Mouse (Mus musculus) left cerebral cortex, postnatal 14 days (tissue): ENCODE measurements around the gene Ube4a. TPM values are rescaled to one million over a fixed set of nuclear protein-coding genes. Genes with fewer than 3 reads are reported as not detected.
"Not testable (repeated sequence)": the region's sequence is repeated elsewhere in the genome, so short reads cannot be mapped to it uniquely, and the experiment has no call there.

Experiments used
- DNase-seq, 2 experiments: peaks; one replicate each; pipeline ENCODE4 v3.0.0; 2021 to 2022; ENCODE audit warnings: low spot score in 2 of 2, mixed read lengths in 1 of 2
- intact Hi-C: fragments of 180-260 bp; cut with DNase I; formaldehyde crosslinking; loops from one replicate; pipeline ENCODE4 v1.15.1; 2025
- total RNA-seq, 2 experiments: library from RNA; stranded (reverse); gene quantifications; 2 replicates each; pipeline ENCODE4 v1.2.3; 2021

The Ube4a gene
- total RNA-seq, 2 experiments from 2014 or later, result 77.6 to 79.8 TPM

- no peak for DNase-seq
- intact Hi-C loops, result no loop called here
Measured at GRCm38 (mm10) chr9:44982531-44982930, 17.1 kb upstream of the Ube4a start.

GRCm38 (mm10) chr9:44982081-44982480 is 16.7 kb upstream of the Ube4a start:
- intact Hi-C loops, result no loop called here

GRCm38 (mm10) chr9:44981676-44982075 is 16.3 kb upstream of the Ube4a start, which contains the start of gene Cd3d:
Gene Cd3d (plus strand): TSS chr9:44981786.
- intact Hi-C loops, result no loop called here
- no peak for DNase-seq

More at GRCm38 (mm10) chr9:44982081-44982480, 16.7 kb upstream of the Ube4a start:
- DNase-seq, result no peak

DNA sequence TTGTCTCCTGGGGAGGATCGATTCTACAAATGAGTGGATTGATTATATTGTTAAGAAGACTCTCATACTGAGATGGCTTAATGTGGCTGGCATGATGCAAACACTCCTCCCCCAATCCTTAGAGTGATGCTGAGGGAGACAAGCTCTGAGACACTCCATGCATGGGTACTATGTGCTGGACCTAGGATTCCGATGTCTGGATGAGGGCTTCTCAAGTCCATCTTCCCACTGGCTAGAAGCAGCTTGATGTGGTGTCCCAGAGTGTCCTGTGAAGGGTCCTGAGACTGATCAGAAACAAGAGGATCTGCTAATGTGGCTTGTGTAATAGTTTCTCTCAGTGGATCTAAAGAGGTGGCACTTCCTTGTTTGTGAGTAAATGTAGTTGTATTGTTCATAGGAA is 15.7 kb upstream of the Ube4a start:
- intact Hi-C loops, result no loop called here
- DNase-seq, result no peak

- intact Hi-C loops, result no loop called here
- DNase-seq, result no peak
Measured at GRCm38 (mm10) chr9:44980242-44980641, 14.8 kb upstream of the Ube4a start, which contains the start of gene Cd3g. Gene Cd3g (minus strand): TSS chr9:44980431.

GRCm38 (mm10) chr9:44979806-44980205 is 14.4 kb upstream of the Ube4a start:
- no peak for DNase-seq
- intact Hi-C loops, result no loop called here

DNA sequence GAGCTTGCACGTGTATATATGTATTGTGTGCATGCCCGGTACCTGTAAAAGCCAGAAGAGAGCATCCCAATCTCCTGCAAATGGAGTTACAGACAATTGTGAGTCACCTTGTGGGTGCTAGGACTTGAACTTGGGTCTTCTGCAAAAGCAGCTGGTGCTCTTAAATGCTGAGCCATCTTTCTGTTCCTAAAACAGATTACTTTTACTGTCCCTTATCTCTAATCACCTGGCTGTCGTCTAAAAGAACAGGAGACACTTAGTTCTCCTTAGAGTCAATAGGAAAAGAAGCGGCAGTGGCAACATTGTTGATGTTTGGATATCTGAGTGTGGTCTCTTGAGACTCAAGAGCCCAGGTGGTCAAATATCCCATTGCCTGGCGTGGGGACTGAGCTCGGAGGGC is 12.4 kb upstream of the Ube4a start:
- no peak for DNase-seq
- intact Hi-C loops, result no loop called here

DNA sequence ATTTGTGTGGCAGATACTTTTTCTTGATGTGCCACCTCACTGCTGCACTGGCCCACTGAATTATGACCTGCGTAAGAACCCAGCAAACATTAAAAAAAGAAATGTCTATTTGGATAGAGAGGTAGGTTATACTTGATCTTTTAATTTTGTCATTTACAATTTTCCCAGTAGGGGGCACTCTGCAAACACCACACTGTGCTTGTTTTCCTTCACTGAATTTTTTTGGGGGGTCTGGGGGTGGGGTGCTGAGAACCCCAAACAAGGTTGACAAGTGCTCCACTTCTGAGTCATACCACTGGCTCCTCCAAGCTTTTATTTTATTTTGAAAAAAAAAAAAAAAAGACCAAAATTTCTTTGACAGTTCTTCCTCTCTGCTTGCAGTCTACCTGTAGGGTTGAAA is 4.0 kb upstream of the Ube4a start:
- intact Hi-C loops, result loop anchor here (5.0 kb wide), 2 partner anchors 88 to 178 kb away; partner anchors contain the start of gene Mpzl3

GRCm38 (mm10) chr9:44967763-44968162 is 2.4 kb upstream of the Ube4a start:
- intact Hi-C loops, result loop anchor here (5.0 kb wide), 2 partner anchors 90 to 180 kb away; partner anchors contain the start of gene Mpzl3
- DNase-seq, result not testable (repeated sequence)

More for the DNA sequence above, 4.0 kb upstream of the Ube4a start:
- no peak for DNase-seq

- peak; percentile 56 to 60 for DNase-seq
- intact Hi-C loops, result loop anchor here (5.0 kb wide), 2 partner anchors 90 to 180 kb away; partner anchors contain the start of gene Mpzl3
Measured at GRCm38 (mm10) chr9:44966815-44967242, 1.4 kb upstream of the Ube4a start.

GRCm38 (mm10) chr9:44965833-44966466 is 550 bp upstream of the Ube4a start:
- intact Hi-C loops, result loop anchor here (5.0 kb wide), 2 partner anchors 91 to 181 kb away; partner anchors contain the start of gene Mpzl3

DNA sequence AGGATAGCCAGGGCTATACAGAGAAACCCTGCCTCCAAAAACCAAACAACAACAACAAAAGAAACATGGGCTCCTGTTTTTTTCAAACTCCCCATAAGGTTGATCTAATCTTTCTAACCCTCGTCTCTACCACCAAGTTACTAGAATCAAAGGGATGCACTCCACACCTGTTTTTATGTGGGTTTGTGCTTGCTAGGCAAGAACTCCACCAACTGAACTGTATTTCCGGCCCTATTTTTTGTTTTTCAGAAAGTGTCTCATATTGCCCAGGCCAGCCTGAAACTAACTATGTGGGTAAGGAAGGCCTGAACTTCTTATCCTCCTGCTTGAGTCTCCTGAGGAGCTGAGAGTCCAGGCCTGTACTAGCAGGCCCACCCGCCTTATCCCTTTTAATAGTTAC is 11.0 kb downstream of the Ube4a start:
- no peak for DNase-seq
- intact Hi-C loops, result no loop called here

More at GRCm38 (mm10) chr9:44965833-44966466, 550 bp upstream of the Ube4a start:
- DNase-seq, result no peak

- intact Hi-C loops, result no loop called here
- DNase-seq, result no peak
Measured at GRCm38 (mm10) chr9:44947836-44948235, 17.6 kb downstream of the Ube4a start.

DNA sequence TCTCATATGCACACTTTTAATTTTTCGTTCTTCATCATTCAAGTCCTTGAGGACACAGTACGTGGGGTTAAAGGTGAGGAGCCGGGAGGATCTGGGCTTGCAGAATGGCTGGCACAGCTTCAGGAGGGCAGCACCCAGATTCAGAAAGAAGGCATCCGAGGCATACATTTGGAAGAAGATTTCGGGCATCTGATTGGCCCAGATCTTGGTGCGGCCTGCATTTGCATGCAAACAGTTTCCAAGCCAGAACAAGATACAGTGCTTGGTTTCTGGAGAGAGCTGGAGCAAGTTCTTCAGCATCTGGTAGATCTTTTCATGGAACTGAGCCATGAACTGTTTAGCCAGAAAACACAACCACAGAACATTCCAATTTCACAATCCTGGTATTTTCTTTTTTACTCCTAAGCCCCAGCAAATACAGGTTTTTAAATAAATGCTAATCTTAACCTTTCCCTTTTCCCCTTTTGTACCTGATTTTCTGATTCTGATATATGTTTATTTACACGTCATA is 19.2 kb downstream of the Ube4a start:
- intact Hi-C loops, result no loop called here
- DNase-seq, result no peak

DNA sequence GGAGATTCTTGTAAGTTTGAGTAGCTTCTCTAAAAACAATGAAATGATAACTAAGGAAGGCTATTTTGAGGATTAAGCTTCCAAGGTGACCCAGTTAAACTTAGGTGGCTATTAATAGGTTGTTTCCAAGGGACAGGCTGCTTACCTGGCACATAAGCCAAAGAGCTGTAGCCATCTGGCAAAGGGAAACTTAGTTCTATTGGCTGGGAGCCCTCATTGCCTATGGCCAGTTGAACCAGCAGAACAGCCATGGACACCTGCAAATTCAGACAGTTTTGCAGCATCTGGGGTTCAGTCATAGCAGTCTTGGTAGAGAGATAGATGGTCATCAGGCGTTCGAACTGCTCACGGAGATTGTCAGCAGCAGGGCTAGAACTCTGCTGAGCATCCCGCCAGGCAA is 23.0 kb downstream of the Ube4a start:
- DNase-seq, result no peak
- intact Hi-C loops, result no loop called here

- DNase-seq, result no peak
- intact Hi-C loops, result no loop called here
Measured at GRCm38 (mm10) chr9:44941756-44942155, 23.6 kb downstream of the Ube4a start.

- no peak for DNase-seq
Measured at GRCm38 (mm10) chr9:44921543-44921942, 43.9 kb downstream of the Ube4a start.

GRCm38 (mm10) chr9:44921123-44921468 is 44.3 kb downstream of the Ube4a start:
- intact Hi-C loops, result loop anchor here (5.0 kb wide), 2 partner anchors 39 to 41 kb away; partner anchors contain the start of gene Kmt2a
- DNase-seq, result no peak

More at GRCm38 (mm10) chr9:44921543-44921942, 43.9 kb downstream of the Ube4a start:
- intact Hi-C loops, result loop anchor here (5.0 kb wide), 2 partner anchors 39 to 41 kb away; partner anchors contain the start of gene Kmt2a

DNA sequence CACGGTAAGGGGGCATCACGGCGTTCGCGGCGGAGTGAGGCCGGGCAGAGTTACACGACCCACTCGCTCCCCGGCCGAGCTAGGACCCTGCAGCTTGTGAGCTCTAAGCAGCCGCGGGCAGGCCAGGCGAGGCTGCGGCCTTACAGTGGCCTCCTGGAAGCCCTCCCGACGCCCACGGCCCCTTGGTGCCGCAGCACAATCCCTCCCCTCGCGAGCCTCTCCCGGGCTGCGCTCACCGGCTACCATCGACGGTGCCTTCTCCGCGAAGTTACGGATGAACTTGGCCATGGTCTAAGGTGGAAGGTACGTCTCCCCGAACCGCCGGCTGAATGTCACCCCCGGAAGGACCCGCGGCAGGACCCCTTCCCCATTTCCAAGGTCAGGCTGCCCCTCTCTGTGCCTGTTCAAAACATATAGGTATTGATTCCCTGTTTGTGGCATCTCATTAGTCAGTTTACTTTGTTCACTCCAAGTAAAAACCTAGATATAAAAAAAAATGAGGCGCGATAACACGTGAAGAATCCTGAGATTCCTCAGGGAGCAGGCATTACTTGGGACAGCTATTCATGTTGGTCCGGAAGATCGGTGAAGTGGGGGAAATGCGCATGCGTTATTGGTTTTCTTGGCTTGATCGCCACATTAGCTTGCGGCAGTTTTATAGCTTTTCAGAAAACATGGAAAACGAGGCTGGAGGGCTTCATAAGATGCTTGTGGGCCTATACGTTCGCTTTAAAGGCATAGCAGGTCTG is 44.9 kb downstream of the Ube4a start, which contains the start of gene Atp5l:
Gene Atp5l (minus strand): TSS at position 369 of the 749 bp plus-strand sequence.
- DNase-seq, result peak; percentile 86 to 93
- intact Hi-C loops, result loop anchor here (5.0 kb wide), 2 partner anchors 38 to 42 kb away; partner anchors contain the start of gene Kmt2a

DNA sequence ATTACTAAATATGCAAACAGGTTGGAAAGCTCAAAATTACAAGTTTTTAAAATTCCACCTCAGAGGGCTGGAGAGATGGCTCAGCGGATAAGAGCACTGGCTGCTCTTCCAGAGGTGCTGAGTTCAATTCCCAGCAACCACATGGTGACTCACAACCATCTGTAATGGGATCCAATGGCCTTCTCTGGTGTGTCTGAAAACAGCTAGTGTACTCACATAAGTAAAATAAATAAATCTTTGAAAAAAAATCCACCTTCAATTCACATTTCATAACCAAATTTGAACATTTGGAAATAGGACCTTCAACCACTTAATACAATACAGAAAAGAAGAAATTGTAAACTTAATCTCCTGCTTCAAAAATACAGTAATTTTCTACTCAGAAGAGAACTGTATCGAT is 45.8 kb downstream of the Ube4a start:
- intact Hi-C loops, result loop anchor here (5.0 kb wide), 2 partner anchors 37 to 43 kb away; partner anchors contain the start of gene Kmt2a

More for the DNA sequence above, 45.8 kb downstream of the Ube4a start:
- DNase-seq, result no peak
